25 mouse cellular contexts compared by ENCODE assay signal in genomic region chr2:74652996-74653340, GRCm38 (mm10). TPM values are rescaled to one million over a fixed set of nuclear protein-coding genes. Genes with fewer than 3 reads are reported as not detected.
"Had no signal": no experiment of that assay in that cellular context is flagged by ENCODE, and none has a peak within 500 bp of the region (broad histone marks: within the 10 kb centered on the region; RNA-seq: fewer than 3 reads in every experiment).

No protein-coding gene starts in this region.

- H3K4me2 ChIP-seq: lung, embryonic 14.5 days; midbrain, embryonic 13.5 days; neural tube, embryonic 13.5 days; neural tube, embryonic 15.5 days had no signal

- H3K27ac ChIP-seq: liver, embryonic 14.5 days; midbrain, embryonic 10.5 days; midbrain, embryonic 13.5 days; neural tube, embryonic 13.5 days; neural tube, embryonic 15.5 days had no signal

- DNase-seq: lung, adult 18-20 months; lung, embryonic 14.5 days; lung, postnatal 10 days; lung, postnatal 4 days; right cerebral cortex, adult 18-20 months; right cerebral cortex, postnatal 25 days; right cerebral cortex, postnatal 4 days; spleen, adult 18-20 months; thymus, adult 18-20 months; thymus, postnatal 14 days; thymus, postnatal 36 days had no signal

- ATAC-seq: midbrain, embryonic 13.5 days had no signal

- H3K9ac ChIP-seq: liver, embryonic 14.5 days; lung, embryonic 14.5 days; midbrain, embryonic 13.5 days; neural tube, embryonic 13.5 days; neural tube, embryonic 15.5 days had no signal

- H3K36me3 ChIP-seq: midbrain, embryonic 10.5 days; midbrain, embryonic 13.5 days; neural tube, embryonic 13.5 days; neural tube, embryonic 15.5 days had no signal

- H3K9me3 ChIP-seq: midbrain, embryonic 10.5 days; midbrain, embryonic 13.5 days; neural tube, embryonic 13.5 days; neural tube, embryonic 15.5 days had no signal

- H3K4me3 ChIP-seq: midbrain, embryonic 10.5 days; midbrain, embryonic 13.5 days; myocyte; neural tube, embryonic 13.5 days; neural tube, embryonic 15.5 days had no signal

RNA-seq across cellular contexts. Expression of gene Evx2, which starts 6.4 kb away (rescaled TPM):
- total RNA-seq: megakaryocyte, adult 5-6 weeks; megakaryocyte-erythroid progenitor cell, adult 5-6 weeks had no signal
- polyA plus RNA-seq: liver, embryonic 16.5 days; lung, embryonic 14.5 days; lung, embryonic 16.5 days; myocyte; small intestine, adult 2 months; stomach, embryonic 14.5 days; stomach, embryonic 16.5 days; thymus, postnatal 0 days had no signal

RNA-seq across cellular contexts. Expression of gene Hoxd13, which starts 15.1 kb away (rescaled TPM):
- total RNA-seq: megakaryocyte, adult 5-6 weeks; megakaryocyte-erythroid progenitor cell, adult 5-6 weeks had no signal
- polyA plus RNA-seq: liver, embryonic 16.5 days; lung, embryonic 14.5 days; lung, embryonic 16.5 days; midbrain, embryonic 13.5 days; myocyte; small intestine, adult 2 months; stomach, embryonic 14.5 days; stomach, embryonic 16.5 days; thymus, postnatal 0 days had no signal

RNA-seq across cellular contexts. Expression of gene Hoxd12, which starts 21.8 kb away (rescaled TPM):
- total RNA-seq: megakaryocyte, adult 5-6 weeks; megakaryocyte-erythroid progenitor cell, adult 5-6 weeks had no signal
- polyA plus RNA-seq: liver, embryonic 16.5 days; lung, embryonic 14.5 days; lung, embryonic 16.5 days; midbrain, embryonic 10.5 days; midbrain, embryonic 13.5 days; myocyte; small intestine, adult 2 months; stomach, embryonic 14.5 days; thymus, postnatal 0 days had no signal

RNA-seq across cellular contexts. Expression of gene Hoxd11, which starts 26.4 kb away (rescaled TPM):
- total RNA-seq: megakaryocyte, adult 5-6 weeks; megakaryocyte-erythroid progenitor cell, adult 5-6 weeks had no signal
- polyA plus RNA-seq: liver, embryonic 16.5 days; lung, embryonic 14.5 days; lung, embryonic 16.5 days; midbrain, embryonic 10.5 days; midbrain, embryonic 13.5 days; myocyte; small intestine, adult 2 months; stomach, embryonic 14.5 days; stomach, embryonic 16.5 days; thymus, postnatal 0 days had no signal

RNA-seq across cellular contexts. Expression of gene Hoxd10, which starts 38.8 kb away (rescaled TPM):
- total RNA-seq: megakaryocyte, adult 5-6 weeks; megakaryocyte-erythroid progenitor cell, adult 5-6 weeks had no signal
- polyA plus RNA-seq: liver, embryonic 16.5 days; lung, embryonic 14.5 days; midbrain, embryonic 10.5 days; midbrain, embryonic 13.5 days; myocyte; small intestine, adult 2 months; stomach, embryonic 14.5 days had no signal
